Mouse (Mus musculus) heart, embryonic 14.5 days (tissue): ENCODE results near the gene Sstr4. TPM values are rescaled to one million over a fixed set of nuclear protein-coding genes. Genes with fewer than 3 reads are reported as not detected.

ENCODE experiments used
- ATAC-seq: fragments of 200-750 bp; cut with Nextera tagmentation; 2 replicates; pipeline ENCODE4 v1.8.0; 2017; ENCODE audit warnings: low read depth, moderate TSS enrichment; ENCODE audit not compliant: insufficient number of reproducible peaks, insufficient read depth, low FRiP score
- H3K27ac ChIP-seq, 2 experiments: fragments of 200-500 bp in 1 of 2; fragments of 300-500 bp in 1 of 2; sonication (generic) in 1 of 2; replicated peaks in 1 of 2; 2 replicates each; pipeline ENCODE4 v1.5.1; 2012 to 2014; ENCODE audit warnings: low read depth in 2 of 2, low read length in 2 of 2, control low read depth in 1 of 2, mild to moderate bottlenecking in 1 of 2, mixed read lengths in 1 of 2; ENCODE audit not compliant: control insufficient read depth in 1 of 2, insufficient read depth in 1 of 2
- H3K27me3 ChIP-seq: fragments of 300-500 bp; sonication (generic); 2 replicates; pipeline ENCODE4 v1.6.1; 2014; ENCODE audit warnings: mild to moderate bottlenecking, low read length, control low read depth; ENCODE audit not compliant: control insufficient read depth, insufficient read depth
- H3K36me3 ChIP-seq: fragments of 300-500 bp; sonication (generic); 2 replicates; pipeline ENCODE4 v1.6.1; 2014; ENCODE audit warnings: mild to moderate bottlenecking, control low read depth, low read length, mixed read lengths; ENCODE audit not compliant: control insufficient read depth, insufficient read depth
- H3K4me1 ChIP-seq, 2 experiments: fragments of 200-500 bp in 1 of 2; fragments of 300-500 bp in 1 of 2; sonication (generic) in 1 of 2; 2 replicates each; pipeline ENCODE4 v1.6.1; 2012 to 2014; ENCODE audit warnings: low read length in 2 of 2, control low read depth in 1 of 2, mixed read lengths in 1 of 2; ENCODE audit not compliant: control insufficient read depth in 2 of 2, insufficient read depth in 2 of 2
- H3K4me2 ChIP-seq: fragments of 300-500 bp; sonication (generic); 2 replicates; pipeline ENCODE4 v1.6.1; 2014; ENCODE audit warnings: mild to moderate bottlenecking, low read length
- H3K4me3 ChIP-seq, 2 experiments: fragments of 200-500 bp in 1 of 2; fragments of 300-500 bp in 1 of 2; sonication (generic) in 1 of 2; 2 replicates each; pipeline ENCODE4 v1.5.1; 2012 to 2014; ENCODE audit warnings: low read length in 2 of 2, mild to moderate bottlenecking in 2 of 2, control low read depth in 1 of 2, low read depth in 1 of 2, moderate library complexity in 1 of 2; ENCODE audit not compliant: control insufficient read depth in 1 of 2, insufficient read depth in 1 of 2
- H3K9ac ChIP-seq: fragments of 300-500 bp; sonication (generic); 2 replicates; pipeline ENCODE4 v1.6.1; 2014; ENCODE audit warnings: mild to moderate bottlenecking, low read length
- H3K9me3 ChIP-seq: fragments of 300-500 bp; sonication (generic); 2 replicates; pipeline ENCODE4 v1.6.1; 2016; ENCODE audit warnings: low read length, control low read depth; ENCODE audit not compliant: control insufficient read depth
- WGBS: fragments of 180-500 bp; shearing (Covaris S2); extraction: QIAGEN DNeasy Blood & Tissue Kit; methylation state at CpG from one replicate; pipeline ENCODE4 v1.1.7; 2014; 5-methylcytosine and 5-hydroxymethylcytosine counted together
- polyA plus RNA-seq: library from polyadenylated mRNA; unstranded; fragments of >200 nt; fragmentation: Nextera tagmentation; extraction: Ambion mirVana; gene quantifications from 2 replicates; pipeline ENCODE4 v1.2.1, GENCODE M21; 2014

Sstr4 gene
- polyA plus RNA-seq, 1 experiment from 2014 or later: 1.5 TPM

DNA sequence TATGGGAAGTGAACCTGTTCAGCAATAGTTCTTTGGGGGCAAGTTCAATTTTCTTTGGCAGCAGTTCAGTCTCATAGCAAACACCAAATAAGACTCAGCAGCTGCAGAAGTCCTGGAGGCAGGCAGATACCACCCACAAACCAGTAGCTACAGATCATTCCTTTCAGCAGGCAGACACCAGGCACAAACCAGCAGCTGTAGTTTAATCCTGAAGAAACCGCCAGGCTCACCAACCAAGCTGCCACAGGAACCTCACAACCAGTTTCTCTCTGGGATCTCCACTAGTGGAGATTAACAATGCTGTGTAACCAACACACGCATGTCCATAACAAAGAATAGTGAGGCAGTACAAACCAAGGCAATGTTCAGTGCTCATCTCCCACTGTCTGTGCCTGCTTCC lies 14.1 kb upstream of the Sstr4 start:
- no peak overlapping the region for H3K4me3 ChIP-seq
- no peaks in the 10 kb centered on the region; the same call in 1 of the 2 replicates for H3K27me3 ChIP-seq
- no peak overlapping the region for H3K9ac ChIP-seq
- WGBS: 90% methylated on average over 2 of the region's 2 CpGs
- H3K9me3 ChIP-seq: no peaks in the 10 kb centered on the region
- H3K4me2 ChIP-seq: no peak overlapping the region
- no peaks in the 10 kb centered on the region for H3K4me1 ChIP-seq
- no peaks in the 10 kb centered on the region for H3K36me3 ChIP-seq
- H3K27ac ChIP-seq: no peak overlapping the region
- ATAC-seq: no peak

DNA sequence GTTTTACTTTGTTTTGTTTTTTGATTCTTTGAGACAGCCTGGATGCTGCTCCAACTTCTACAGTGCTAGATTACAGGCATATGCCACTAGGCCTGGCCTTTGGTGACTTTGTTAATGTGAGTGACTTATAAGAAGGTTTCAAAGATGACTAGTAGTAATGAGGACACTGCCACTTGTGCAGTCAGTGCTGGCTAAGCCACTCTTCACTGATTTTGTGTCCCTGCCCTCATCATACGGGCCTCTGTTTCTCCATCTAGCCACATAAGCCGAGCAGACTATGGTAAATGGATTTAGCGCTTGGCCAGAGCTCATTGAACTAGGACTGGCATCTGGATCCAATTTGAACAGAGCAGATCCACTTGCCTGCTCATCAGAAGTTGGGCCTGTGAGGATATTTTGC lies 8.7 kb upstream of the Sstr4 start:
- no peak overlapping the region for H3K27ac ChIP-seq
- no peak for ATAC-seq
- no peak overlapping the region for H3K9ac ChIP-seq
- H3K4me1 ChIP-seq: no peaks in the 10 kb centered on the region
- 81% methylated on average over 3 of the region's 3 CpGs for WGBS
- no peak overlapping the region for H3K4me3 ChIP-seq
- no peak overlapping the region for H3K4me2 ChIP-seq
- no peaks in the 10 kb centered on the region for H3K36me3 ChIP-seq
- 0 out of 2 replicates have a peak, but pooled peaks cover 6% of the 10 kb centered on the region for H3K27me3 ChIP-seq
- no peaks in the 10 kb centered on the region for H3K9me3 ChIP-seq

DNA sequence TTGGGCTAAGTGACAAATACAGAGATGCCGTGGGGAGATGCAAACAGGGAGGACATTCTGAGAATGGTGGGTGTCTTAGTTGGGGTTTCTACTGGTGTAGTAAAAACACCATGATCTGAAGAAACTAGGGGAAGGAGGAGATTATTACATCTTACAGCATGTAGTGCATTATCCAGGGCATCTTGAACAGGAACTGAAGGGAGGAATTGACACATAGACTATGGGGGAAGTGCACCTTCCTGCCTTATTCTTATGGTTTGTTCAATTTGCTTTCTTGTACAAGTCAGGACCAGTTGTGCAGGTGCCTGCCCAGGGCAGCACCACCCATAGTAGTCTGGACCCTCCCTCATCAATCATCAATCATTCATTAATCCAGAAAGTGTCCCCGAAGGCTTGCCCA lies 8.2 kb upstream of the Sstr4 start:
- whole genome bisulfite sequencing: 78% methylated on average over 2 of the region's 2 CpGs
- H3K4me1 ChIP-seq: no peaks in the 10 kb centered on the region

DNA sequence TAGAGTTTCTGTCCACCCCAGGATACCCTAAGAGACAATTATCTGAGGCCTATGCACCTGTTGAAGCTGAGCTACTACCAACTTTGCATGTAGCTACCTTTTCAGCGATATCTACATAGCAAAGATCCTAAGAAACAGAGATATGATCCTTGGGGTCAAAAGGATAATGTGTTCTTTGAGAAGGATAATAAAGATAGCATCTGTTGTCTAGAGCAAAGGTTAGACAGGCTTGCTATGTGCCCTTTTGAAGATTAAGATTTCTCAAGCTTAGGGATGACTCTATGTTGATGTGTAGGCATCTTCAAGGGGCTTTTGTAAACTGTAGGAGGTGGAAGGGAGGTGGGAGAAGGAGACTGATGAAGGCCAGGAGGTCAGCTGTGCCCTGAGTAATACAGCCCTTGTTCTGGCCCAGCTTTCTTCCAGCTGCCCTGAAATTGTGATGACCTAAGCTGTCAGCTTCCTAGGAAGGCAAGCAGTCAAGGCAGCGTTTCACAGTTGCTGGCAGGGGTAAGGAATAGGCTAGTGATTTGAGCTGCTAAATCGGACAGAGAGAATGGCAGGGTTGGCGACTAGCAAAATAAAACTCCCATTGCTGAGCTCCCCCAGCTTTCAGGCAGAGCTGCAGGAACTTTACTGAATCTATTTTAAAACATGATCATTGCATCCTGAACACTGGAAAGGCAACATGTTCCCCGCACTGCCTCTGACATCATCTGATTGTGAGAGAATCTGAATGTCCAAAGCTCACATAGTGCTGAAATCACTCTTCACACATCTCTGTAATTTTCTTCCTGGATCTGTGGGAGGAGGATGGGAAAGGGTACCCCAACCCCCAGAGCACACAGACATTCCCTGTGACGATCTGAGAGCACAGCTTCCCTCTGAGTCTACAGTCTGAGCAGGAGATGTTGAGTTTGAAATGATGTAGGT lies 7.2 kb upstream of the Sstr4 start:
- no peak overlapping the region for H3K4me2 ChIP-seq
- H3K36me3 ChIP-seq: no peaks in the 10 kb centered on the region
- H3K27me3 ChIP-seq: 0 out of 2 replicates have a peak, but pooled peaks cover 10% of the 10 kb centered on the region
- 57% methylated on average over 6 of the region's 6 CpGs for WGBS
- H3K4me3 ChIP-seq: no peak overlapping the region
- H3K27ac ChIP-seq: no peak overlapping the region
- ATAC-seq: no peak
- no peak overlapping the region for H3K9ac ChIP-seq
- no peaks in the 10 kb centered on the region for H3K9me3 ChIP-seq
- H3K4me1 ChIP-seq: no peaks in the 10 kb centered on the region

More for the DNA sequence above, 8.2 kb upstream of the Sstr4 start:
- no peaks in the 10 kb centered on the region for H3K36me3 ChIP-seq
- no peak for ATAC-seq
- 0 out of 2 replicates have a peak, but pooled peaks cover 6% of the 10 kb centered on the region for H3K27me3 ChIP-seq
- H3K4me2 ChIP-seq: no peak overlapping the region
- no peaks in the 10 kb centered on the region for H3K9me3 ChIP-seq
- no peak overlapping the region for H3K27ac ChIP-seq
- no peak overlapping the region for H3K9ac ChIP-seq
- H3K4me3 ChIP-seq: no peak overlapping the region

DNA sequence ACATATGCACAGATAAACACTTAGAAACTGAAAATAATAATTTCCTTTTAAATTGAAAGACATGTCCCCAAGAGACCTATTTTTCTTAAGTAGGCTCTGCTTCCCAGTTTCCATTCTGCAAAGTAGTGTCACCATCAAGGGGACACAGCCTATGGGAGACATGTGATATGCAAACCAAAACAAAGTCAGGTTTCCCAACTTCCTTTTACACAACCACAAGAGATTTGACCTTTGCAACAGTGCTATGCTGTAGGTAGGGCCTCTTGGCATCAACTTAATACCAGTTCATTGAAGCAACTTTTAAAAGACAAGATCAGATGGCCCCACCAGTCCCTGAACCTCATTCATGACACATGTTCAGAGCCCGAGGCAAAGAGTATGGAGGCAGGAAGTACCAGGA lies 2.0 kb upstream of the Sstr4 start:
- H3K9ac ChIP-seq: no peak overlapping the region
- H3K4me3 ChIP-seq: no peak overlapping the region
- H3K27me3 ChIP-seq: peaks cover 29% of the 10 kb centered on the region
- no peak overlapping the region for H3K4me2 ChIP-seq
- peaks cover 10 to 13% of the 10 kb centered on the region in 2 experiments; a peak in 3 of 4 replicates for H3K4me1 ChIP-seq
- no peaks in the 10 kb centered on the region for H3K9me3 ChIP-seq
- no peak for ATAC-seq
- no peak overlapping the region for H3K27ac ChIP-seq
- H3K36me3 ChIP-seq: no peaks in the 10 kb centered on the region
- 68% methylated on average over 1 of the region's 1 CpGs for WGBS

DNA sequence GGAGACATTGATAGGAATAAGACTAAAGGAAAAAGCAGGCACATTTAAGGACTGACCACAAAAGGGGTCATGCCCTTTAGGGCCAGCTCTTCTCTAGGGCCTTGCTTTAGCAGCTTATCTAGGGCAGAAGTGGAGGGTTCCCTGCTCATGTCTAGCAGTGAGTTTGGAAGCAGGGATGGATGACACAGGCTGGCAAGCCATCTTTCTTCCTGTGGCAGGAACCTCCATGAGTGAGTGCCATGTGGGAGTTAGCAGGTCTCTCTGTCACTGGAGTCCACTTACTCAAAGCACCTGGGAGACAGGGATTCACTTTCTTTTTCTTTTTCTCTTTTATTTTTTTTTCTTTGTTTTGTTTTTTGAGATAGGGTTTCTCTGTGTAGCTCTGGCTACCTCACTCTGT lies 1.3 kb upstream of the Sstr4 start:
- no peak for ATAC-seq
- Histone ChIP-seq H3K4me3 (no peak overlapping the region), H3K27me3 (peaks cover 29% of the 10 kb centered on the region), H3K4me1 (peaks cover 10 to 13% of the 10 kb centered on the region in 2 experiments; a peak in 3 of 4 replicates), H3K4me2 (no peak overlapping the region), H3K9me3 (no peaks in the 10 kb centered on the region), H3K9ac (no peak overlapping the region), H3K36me3 (no peaks in the 10 kb centered on the region), H3K27ac (no peak overlapping the region)

DNA sequence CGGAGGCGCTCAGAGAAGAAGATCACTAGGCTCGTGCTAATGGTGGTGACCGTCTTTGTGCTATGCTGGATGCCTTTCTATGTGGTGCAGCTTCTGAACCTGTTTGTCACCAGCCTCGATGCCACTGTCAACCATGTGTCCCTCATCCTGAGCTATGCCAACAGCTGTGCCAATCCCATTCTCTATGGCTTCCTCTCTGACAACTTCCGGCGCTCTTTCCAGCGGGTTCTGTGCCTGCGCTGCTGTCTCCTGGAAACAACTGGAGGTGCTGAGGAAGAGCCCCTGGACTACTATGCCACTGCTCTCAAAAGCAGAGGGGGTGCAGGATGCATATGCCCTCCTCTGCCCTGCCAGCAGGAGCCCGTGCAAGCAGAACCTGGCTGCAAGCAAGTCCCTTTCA lies 1.1 kb downstream of the Sstr4 start:
- WGBS: 67% methylated on average over 10 of the region's 10 CpGs
- ATAC-seq: no peak
- H3K9me3 ChIP-seq: no peaks in the 10 kb centered on the region
- peaks cover 10 to 13% of the 10 kb centered on the region in 2 experiments; a peak in 3 of 4 replicates for H3K4me1 ChIP-seq
- no peaks in the 10 kb centered on the region for H3K36me3 ChIP-seq
- no peak overlapping the region for H3K27ac ChIP-seq
- no peak overlapping the region for H3K9ac ChIP-seq
- H3K4me3 ChIP-seq: no peak overlapping the region
- H3K27me3 ChIP-seq: peaks cover 23% of the 10 kb centered on the region
- H3K4me2 ChIP-seq: peak overlapping the region; percentile 99
